Mouse (Mus musculus) forebrain, embryonic 14.5 days (tissue): ENCODE results near the gene Sptbn1. TPM values are rescaled to one million over a fixed set of nuclear protein-coding genes. Genes with fewer than 3 reads are reported as not detected.
A peak's percentile ranks its signal among the peaks of the same experiment; 100 is the strongest.

Source experiments
- ATAC-seq: fragments of 200-750 bp; cut with Nextera tagmentation; 2 replicates; pipeline ENCODE4 v1.8.0; 2017; ENCODE audit warnings: mild to moderate bottlenecking, moderate library complexity
- DNase-seq: peaks from one replicate; pipeline ENCODE4 v3.0.0-alpha.2; 2015; ENCODE audit warnings: low spot score
- H3K27ac ChIP-seq: fragments of 300-500 bp; sonication (generic); 2 replicates; pipeline ENCODE4 v1.5.1; 2014; ENCODE audit warnings: low read depth, mild to moderate bottlenecking, control low read depth, low read length, moderate library complexity
- H3K27me3 ChIP-seq: fragments of 300-500 bp; sonication (generic); replicated peaks from 2 replicates; pipeline ENCODE4 v1.6.1; 2014; ENCODE audit warnings: low read length, control low read depth, mixed read lengths; ENCODE audit not compliant: control insufficient read depth, insufficient read depth
- H3K36me3 ChIP-seq: fragments of 300-500 bp; sonication (generic); 2 replicates; pipeline ENCODE4 v1.6.1; 2014; ENCODE audit warnings: low read length, control low read depth; ENCODE audit not compliant: control insufficient read depth, insufficient read depth
- H3K4me1 ChIP-seq: fragments of 300-500 bp; sonication (generic); 2 replicates; pipeline ENCODE4 v1.6.1; 2014; ENCODE audit warnings: antibody characterized with exemption, low read length, control low read depth; ENCODE audit not compliant: control insufficient read depth, insufficient read depth
- H3K4me2 ChIP-seq: fragments of 300-500 bp; sonication (generic); 2 replicates; pipeline ENCODE4 v1.6.1; 2014; ENCODE audit warnings: mild to moderate bottlenecking, control low read depth, low read length
- H3K4me3 ChIP-seq: fragments of 300-500 bp; sonication (generic); 2 replicates; pipeline ENCODE4 v1.5.1; 2014; ENCODE audit warnings: low read depth, low read length, control low read depth
- H3K9ac ChIP-seq: fragments of 300-500 bp; sonication (generic); 2 replicates; pipeline ENCODE4 v1.6.1; 2014; ENCODE audit warnings: mild to moderate bottlenecking, low read length, control low read depth, moderate library complexity
- H3K9me3 ChIP-seq: fragments of 300-500 bp; sonication (generic); replicated peaks from 2 replicates; pipeline ENCODE4 v1.6.1; 2016; ENCODE audit warnings: low read length, control low read depth, mixed read lengths; ENCODE audit not compliant: control insufficient read depth
- WGBS: fragments of 180-500 bp; shearing (Covaris S2); extraction: QIAGEN DNeasy Blood & Tissue Kit; methylation state at CpG from one replicate; pipeline ENCODE4 v1.1.7; 2014; 5-methylcytosine and 5-hydroxymethylcytosine counted together
- polyA plus RNA-seq: library from polyadenylated mRNA; unstranded; fragments of >200 nt; fragmentation: Nextera tagmentation; extraction: Ambion mirVana; gene quantifications from 2 replicates; pipeline ENCODE4 v1.2.1, GENCODE M21; 2014

Gene Sptbn1
- polyA plus RNA-seq, 1 experiment from 2014 or later, result 101 TPM

DNA sequence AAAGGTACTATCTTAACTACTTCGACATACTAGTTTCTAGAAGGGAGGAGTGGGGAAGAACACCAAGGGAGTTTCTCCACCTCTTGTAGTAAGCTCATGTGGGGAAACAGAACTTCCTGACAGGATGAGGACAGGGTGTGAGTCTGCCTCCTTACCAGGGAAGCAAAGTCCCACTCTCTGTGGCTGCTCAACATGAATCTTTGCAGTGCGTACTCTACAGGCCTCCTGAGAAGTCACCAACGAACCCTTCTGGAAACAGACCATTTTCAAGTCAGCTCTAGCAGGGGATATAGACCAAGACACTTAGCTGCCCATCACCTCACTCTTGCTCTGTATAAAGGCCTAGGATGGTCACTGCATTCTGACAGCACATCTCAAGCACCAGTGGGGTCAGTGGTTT, 36.6 kb downstream of the Sptbn1 start:
- no peak for DNase-seq
- H3K27me3 ChIP-seq, result no peaks in the 10 kb centered on the region
- no peaks in the 10 kb centered on the region for H3K36me3 ChIP-seq
- H3K4me2 ChIP-seq, result no peak overlapping the region
- H3K9me3 ChIP-seq, result no peaks in the 10 kb centered on the region
- 0 out of 2 replicates have a peak, but pooled peaks cover 4% of the 10 kb centered on the region for H3K4me1 ChIP-seq
- H3K27ac ChIP-seq, result no peak overlapping the region
- ATAC-seq, result no peak
- H3K4me3 ChIP-seq, result no peak overlapping the region
- no peak overlapping the region for H3K9ac ChIP-seq
- 89% methylated on average over 3 of the region's 3 CpGs for WGBS

DNA sequence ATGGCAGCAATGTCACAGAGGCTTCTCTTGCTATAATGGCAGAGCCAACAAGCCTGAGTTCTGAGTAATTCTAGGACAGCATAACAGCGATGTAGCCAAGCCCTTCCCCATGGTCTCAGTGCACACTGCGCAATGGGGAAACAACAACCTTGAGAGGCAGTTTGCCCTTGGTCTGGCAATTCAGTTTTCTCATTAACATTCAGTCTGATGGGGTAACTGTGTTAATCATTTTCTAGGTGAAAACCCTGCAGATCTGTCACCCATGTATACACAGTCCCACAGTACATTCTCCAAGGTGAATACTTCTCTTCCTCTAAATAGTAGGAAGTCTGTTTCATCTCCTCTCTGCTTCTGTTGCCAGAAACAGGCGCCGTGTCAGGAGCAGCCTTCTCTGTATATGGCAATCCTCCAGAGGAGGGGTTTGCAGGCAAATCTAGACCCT, 37.6 kb downstream of the Sptbn1 start:
- Histone ChIP-seq H3K4me2 (no peak overlapping the region), H3K4me3 (no peak overlapping the region), H3K27me3 (no peaks in the 10 kb centered on the region), H3K36me3 (no peaks in the 10 kb centered on the region), H3K27ac (no peak overlapping the region), H3K9ac (no peak overlapping the region), H3K9me3 (no peaks in the 10 kb centered on the region), H3K4me1 (0 out of 2 replicates have a peak, but pooled peaks cover 4% of the 10 kb centered on the region)
- ATAC-seq (no peak), DNase-seq (no peak)
- 79% methylated on average over 4 of the region's 4 CpGs for WGBS

DNA sequence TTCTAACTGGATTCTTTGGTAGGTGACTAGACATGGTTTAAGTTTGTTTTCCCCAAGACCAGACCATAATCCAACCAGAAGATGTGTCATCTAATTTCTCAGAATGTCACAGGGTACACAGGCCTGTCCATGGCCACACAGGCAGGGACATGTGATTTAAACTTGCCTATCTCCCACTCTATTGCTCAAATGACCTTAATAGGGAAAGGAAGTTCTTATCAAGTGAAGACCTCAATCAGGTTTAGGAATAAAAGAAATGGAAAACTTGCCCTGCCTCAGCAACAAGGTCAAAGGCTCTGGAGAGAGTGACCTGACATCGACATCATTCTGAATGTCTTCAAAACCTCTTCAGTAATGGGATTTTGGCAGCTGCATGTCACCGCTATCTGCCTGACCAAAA, 41.2 kb downstream of the Sptbn1 start:
- no peak overlapping the region for H3K4me3 ChIP-seq
- no peaks in the 10 kb centered on the region for H3K9me3 ChIP-seq
- no peak for ATAC-seq
- no peak for DNase-seq
- H3K27me3 ChIP-seq, result no peaks in the 10 kb centered on the region
- no peak overlapping the region for H3K4me2 ChIP-seq
- no peak overlapping the region for H3K9ac ChIP-seq
- H3K4me1 ChIP-seq, result no peaks in the 10 kb centered on the region
- WGBS, result 87% methylated on average over 2 of the region's 2 CpGs
- H3K27ac ChIP-seq, result no peak overlapping the region
- no peaks in the 10 kb centered on the region for H3K36me3 ChIP-seq

DNA sequence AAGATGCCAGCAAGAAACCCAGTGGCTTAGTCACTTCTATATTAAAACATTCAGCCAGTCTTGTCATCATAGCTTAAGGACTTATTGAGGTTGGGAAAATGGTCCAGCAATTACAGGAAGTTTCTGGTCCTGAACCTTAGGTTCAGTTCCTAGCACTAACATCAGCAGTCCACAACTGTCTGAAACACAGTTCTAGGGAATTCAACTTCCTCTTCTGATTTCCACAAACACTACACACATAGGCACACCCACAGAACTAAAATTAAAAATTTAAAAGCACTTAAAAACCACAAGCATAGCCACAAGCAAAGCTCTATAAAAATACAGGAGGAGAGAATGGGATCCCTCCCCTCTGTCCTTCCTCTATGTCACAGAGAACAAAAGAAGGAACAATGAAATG, 43.4 kb downstream of the Sptbn1 start:
- no peak overlapping the region for H3K4me3 ChIP-seq
- no peaks in the 10 kb centered on the region for H3K4me1 ChIP-seq
- H3K36me3 ChIP-seq, result no peaks in the 10 kb centered on the region
- H3K9ac ChIP-seq, result no peak overlapping the region
- DNase-seq, result no peak
- no peak overlapping the region for H3K27ac ChIP-seq
- H3K27me3 ChIP-seq, result no peaks in the 10 kb centered on the region
- H3K4me2 ChIP-seq, result no peak overlapping the region
- no peak for ATAC-seq
- no peaks in the 10 kb centered on the region for H3K9me3 ChIP-seq

DNA sequence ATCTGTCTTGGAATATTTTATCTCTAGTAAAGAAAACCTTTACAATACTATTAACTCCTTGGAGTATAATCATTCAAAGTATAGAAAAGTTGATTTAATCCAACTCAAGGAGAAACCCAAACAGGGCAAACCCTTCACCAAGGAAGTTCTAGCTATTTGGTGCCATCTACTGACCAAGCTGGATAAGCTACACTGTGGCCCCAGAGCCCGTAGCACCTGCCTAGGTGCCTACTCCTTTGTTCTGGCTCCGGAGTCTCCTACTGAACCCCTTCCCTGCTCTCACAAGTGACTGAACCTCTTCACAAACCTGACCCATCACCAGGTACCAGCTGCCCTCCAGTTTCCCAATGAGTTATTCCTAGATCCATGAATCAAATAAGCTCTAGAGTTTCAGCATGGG, 45.3 kb downstream of the Sptbn1 start:
- Histone ChIP-seq H3K36me3 (peaks cover 6% of the 10 kb centered on the region; the same call in 1 of the 2 replicates), H3K4me1 (no peaks in the 10 kb centered on the region), H3K9ac (no peak overlapping the region), H3K4me2 (no peak overlapping the region), H3K4me3 (no peak overlapping the region), H3K27ac (no peak overlapping the region), H3K27me3 (no peaks in the 10 kb centered on the region), H3K9me3 (no peaks in the 10 kb centered on the region)
- WGBS, result 27% methylated on average over 2 of the region's 2 CpGs
- peak; percentile 17 for DNase-seq
- no peak for ATAC-seq

DNA sequence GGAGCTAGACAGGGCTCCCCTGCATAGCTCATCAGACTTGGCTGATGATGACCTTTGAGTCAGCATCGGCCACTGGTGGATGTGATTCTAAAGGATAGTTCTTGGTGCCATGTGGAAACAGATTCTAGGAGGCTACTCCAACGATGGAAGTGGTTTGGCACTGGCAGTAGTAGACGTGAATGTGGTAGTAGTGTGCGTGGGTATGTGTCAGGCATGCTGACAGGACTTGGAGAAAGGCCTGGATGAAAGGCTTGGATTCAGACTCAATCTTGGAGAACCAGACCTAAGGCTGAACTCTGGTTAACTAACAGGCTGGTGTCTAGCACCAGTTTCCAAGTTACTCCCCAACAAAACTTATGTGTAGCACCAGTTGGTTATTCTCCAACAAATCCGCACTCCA, 46.9 kb downstream of the Sptbn1 start:
- Histone ChIP-seq H3K9ac (no peak overlapping the region), H3K27me3 (no peaks in the 10 kb centered on the region), H3K27ac (no peak overlapping the region), H3K4me3 (no peak overlapping the region), H3K9me3 (no peaks in the 10 kb centered on the region), H3K4me2 (no peak overlapping the region), H3K36me3 (peaks cover 19% of the 10 kb centered on the region; the same call in 1 of the 2 replicates), H3K4me1 (no peaks in the 10 kb centered on the region)
- DNase-seq (no peak), ATAC-seq (no peak)
- WGBS, result 92% methylated on average over 5 of the region's 5 CpGs

DNA sequence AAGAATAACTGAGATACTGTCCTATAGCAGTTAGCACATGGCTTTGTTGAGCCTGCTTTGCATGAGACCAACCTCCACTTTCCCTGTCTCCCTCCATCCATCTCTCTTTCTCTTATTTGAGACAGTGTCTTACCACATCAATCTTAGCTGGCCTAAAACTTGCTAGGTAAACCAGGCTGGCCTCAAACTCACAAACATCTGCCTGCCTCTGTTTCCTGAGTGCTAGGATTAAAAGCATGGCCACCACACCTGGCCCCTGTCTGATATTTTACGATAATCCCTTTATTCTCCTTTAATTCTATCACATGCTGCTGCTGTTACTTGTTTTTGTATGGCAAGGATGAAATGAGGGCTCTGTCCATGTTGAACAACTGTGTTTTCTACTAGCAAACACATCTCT, 49.6 kb downstream of the Sptbn1 start:
- H3K36me3 ChIP-seq, result peaks cover 19% of the 10 kb centered on the region; the same call in 1 of the 2 replicates
- H3K27me3 ChIP-seq, result no peaks in the 10 kb centered on the region
- no peaks in the 10 kb centered on the region for H3K9me3 ChIP-seq
- H3K9ac ChIP-seq, result no peak overlapping the region
- ATAC-seq, result no peak
- H3K4me1 ChIP-seq, result no peaks in the 10 kb centered on the region
- WGBS, result 89% methylated on average over 1 of the region's 1 CpGs
- no peak overlapping the region for H3K4me3 ChIP-seq
- H3K4me2 ChIP-seq, result no peak overlapping the region
- H3K27ac ChIP-seq, result no peak overlapping the region
- no peak for DNase-seq

DNA sequence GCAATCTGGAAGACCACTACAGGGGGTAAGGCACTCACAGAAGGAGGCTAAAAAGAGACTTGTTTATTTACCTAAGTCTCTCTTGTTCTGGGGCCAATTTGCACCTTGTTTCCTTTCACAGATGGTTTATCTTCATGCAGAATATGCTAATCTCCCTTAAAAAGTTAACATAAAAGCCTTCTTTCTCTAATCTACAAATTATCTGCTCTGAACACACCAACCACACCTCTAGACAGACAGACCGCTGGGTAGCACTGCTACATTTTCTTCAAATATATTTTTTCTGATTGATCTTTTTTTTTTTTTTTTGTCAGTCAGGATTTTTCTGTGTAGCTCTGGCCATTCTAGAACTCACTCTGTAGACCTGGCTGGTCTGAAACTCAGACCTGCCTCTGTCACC, 50.5 kb downstream of the Sptbn1 start:
- peaks cover 19% of the 10 kb centered on the region; the same call in 1 of the 2 replicates for H3K36me3 ChIP-seq
- no peak overlapping the region for H3K4me2 ChIP-seq
- no peaks in the 10 kb centered on the region for H3K4me1 ChIP-seq
- ATAC-seq, result no peak
- H3K27me3 ChIP-seq, result no peaks in the 10 kb centered on the region
- WGBS, result 46% methylated on average over 1 of the region's 1 CpGs
- no peak overlapping the region for H3K27ac ChIP-seq
- H3K4me3 ChIP-seq, result no peak overlapping the region
- DNase-seq, result no peak
- H3K9ac ChIP-seq, result no peak overlapping the region
- H3K9me3 ChIP-seq, result no peaks in the 10 kb centered on the region

DNA sequence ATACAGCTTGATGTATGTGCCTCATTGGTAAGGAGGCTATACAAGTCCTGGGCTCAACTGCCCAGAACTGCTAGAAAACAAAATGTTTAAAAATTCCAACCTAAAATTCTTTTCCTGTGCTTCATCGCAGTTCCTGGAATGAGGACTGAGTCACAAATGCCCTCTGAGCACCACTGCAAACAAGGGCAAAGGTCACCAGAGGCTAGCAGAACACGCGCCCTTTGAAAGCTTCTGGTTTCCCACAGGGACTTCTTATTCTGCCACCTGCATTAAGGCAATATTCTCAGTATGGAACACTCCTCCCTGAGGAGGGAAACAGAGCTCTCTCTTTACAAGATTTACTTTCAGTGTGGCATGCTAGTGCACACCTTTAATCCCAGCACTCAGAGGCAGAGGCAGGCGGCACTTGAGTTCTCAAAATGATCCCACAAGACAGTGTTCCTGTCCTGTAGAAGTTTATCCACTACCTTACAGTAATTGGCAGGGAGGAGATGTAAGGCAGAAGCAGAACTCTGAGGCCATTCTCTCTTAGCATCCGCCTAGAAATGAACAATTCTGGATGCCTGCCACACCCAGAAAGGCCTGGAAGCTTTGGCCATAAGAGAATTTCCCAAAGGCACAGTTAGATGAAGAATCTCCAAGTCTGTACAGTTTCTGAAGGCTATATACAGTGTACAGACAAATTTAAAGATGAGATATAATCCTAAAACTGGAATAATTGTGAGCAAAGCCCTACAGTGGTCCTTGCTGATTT, 56.1 kb downstream of the Sptbn1 start:
- no peaks in the 10 kb centered on the region for H3K4me1 ChIP-seq
- H3K36me3 ChIP-seq, result 0 out of 2 replicates have a peak, but pooled peaks cover 6% of the 10 kb centered on the region
- DNase-seq (no peak), ATAC-seq (no peak)
- no peak overlapping the region for H3K27ac ChIP-seq
- H3K27me3 ChIP-seq, result no peaks in the 10 kb centered on the region
- no peak overlapping the region for H3K4me3 ChIP-seq
- H3K4me2 ChIP-seq, result no peak overlapping the region
- no peak overlapping the region for H3K9ac ChIP-seq
- no peaks in the 10 kb centered on the region for H3K9me3 ChIP-seq
- 49% methylated on average over 5 of the region's 5 CpGs for WGBS
